Mouse (Mus musculus) heart, embryonic 14.5 days (tissue): Measurements from ENCODE around the gene Harbi1. TPM values are rescaled to one million over a fixed set of nuclear protein-coding genes. Genes with fewer than 3 reads are reported as not detected.

ENCODE experiments used
- ATAC-seq: fragments of 200-750 bp; cut with Nextera tagmentation; 2 replicates; pipeline ENCODE4 v1.8.0; 2017; ENCODE audit warnings: low read depth, moderate TSS enrichment; ENCODE audit not compliant: insufficient number of reproducible peaks, insufficient read depth, low FRiP score
- H3K27ac ChIP-seq, 2 experiments: fragments of 200-500 bp in 1 of 2; fragments of 300-500 bp in 1 of 2; sonication (generic) in 1 of 2; replicated peaks in 1 of 2; 2 replicates each; pipeline ENCODE4 v1.5.1; 2012 to 2014; ENCODE audit warnings: low read depth in 2 of 2, low read length in 2 of 2, control low read depth in 1 of 2, mild to moderate bottlenecking in 1 of 2, mixed read lengths in 1 of 2; ENCODE audit not compliant: control insufficient read depth in 1 of 2, insufficient read depth in 1 of 2
- H3K27me3 ChIP-seq: fragments of 300-500 bp; sonication (generic); 2 replicates; pipeline ENCODE4 v1.6.1; 2014; ENCODE audit warnings: mild to moderate bottlenecking, low read length, control low read depth; ENCODE audit not compliant: control insufficient read depth, insufficient read depth
- H3K36me3 ChIP-seq: fragments of 300-500 bp; sonication (generic); 2 replicates; pipeline ENCODE4 v1.6.1; 2014; ENCODE audit warnings: mild to moderate bottlenecking, control low read depth, low read length, mixed read lengths; ENCODE audit not compliant: control insufficient read depth, insufficient read depth
- H3K4me1 ChIP-seq, 2 experiments: fragments of 200-500 bp in 1 of 2; fragments of 300-500 bp in 1 of 2; sonication (generic) in 1 of 2; 2 replicates each; pipeline ENCODE4 v1.6.1; 2012 to 2014; ENCODE audit warnings: low read length in 2 of 2, control low read depth in 1 of 2, mixed read lengths in 1 of 2; ENCODE audit not compliant: control insufficient read depth in 2 of 2, insufficient read depth in 2 of 2
- H3K4me2 ChIP-seq: fragments of 300-500 bp; sonication (generic); 2 replicates; pipeline ENCODE4 v1.6.1; 2014; ENCODE audit warnings: mild to moderate bottlenecking, low read length
- H3K4me3 ChIP-seq, 2 experiments: fragments of 200-500 bp in 1 of 2; fragments of 300-500 bp in 1 of 2; sonication (generic) in 1 of 2; 2 replicates each; pipeline ENCODE4 v1.5.1; 2012 to 2014; ENCODE audit warnings: low read length in 2 of 2, mild to moderate bottlenecking in 2 of 2, control low read depth in 1 of 2, low read depth in 1 of 2, moderate library complexity in 1 of 2; ENCODE audit not compliant: control insufficient read depth in 1 of 2, insufficient read depth in 1 of 2
- H3K9ac ChIP-seq: fragments of 300-500 bp; sonication (generic); 2 replicates; pipeline ENCODE4 v1.6.1; 2014; ENCODE audit warnings: mild to moderate bottlenecking, low read length
- H3K9me3 ChIP-seq: fragments of 300-500 bp; sonication (generic); 2 replicates; pipeline ENCODE4 v1.6.1; 2016; ENCODE audit warnings: low read length, control low read depth; ENCODE audit not compliant: control insufficient read depth
- WGBS: fragments of 180-500 bp; shearing (Covaris S2); extraction: QIAGEN DNeasy Blood & Tissue Kit; methylation state at CpG from one replicate; pipeline ENCODE4 v1.1.7; 2014; 5-methylcytosine and 5-hydroxymethylcytosine counted together
- polyA plus RNA-seq: library from polyadenylated mRNA; unstranded; fragments of >200 nt; fragmentation: Nextera tagmentation; extraction: Ambion mirVana; gene quantifications from 2 replicates; pipeline ENCODE4 v1.2.1, GENCODE M21; 2014

Gene Harbi1
- polyA plus RNA-seq, 1 experiment from 2014 or later: 9.9 TPM

DNA sequence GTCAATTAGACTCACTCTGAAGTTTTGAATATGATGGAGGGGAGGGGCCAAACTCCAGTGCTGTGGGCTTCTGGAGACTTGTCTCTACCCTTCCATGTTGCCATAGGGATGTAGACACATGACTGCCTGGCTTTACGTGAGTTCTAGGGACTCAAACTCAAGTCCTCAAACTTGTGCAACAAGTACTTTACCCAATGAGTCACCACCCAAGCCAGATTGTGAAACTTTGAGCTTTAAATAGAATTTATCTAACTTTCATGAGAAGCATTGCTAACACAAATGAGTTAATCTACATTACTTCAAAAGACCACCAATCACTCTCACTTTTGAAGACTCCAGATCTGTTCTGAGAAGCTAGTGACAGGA lies 14.4 kb upstream of the Harbi1 start:
- Histone ChIP-seq H3K4me1 (peaks cover 0 to 26% of the 10 kb centered on the region in 2 experiments; a peak in 3 of 4 replicates), H3K4me3 (no peak overlapping the region), H3K36me3 (peaks cover 31% of the 10 kb centered on the region), H3K9ac (no peak overlapping the region), H3K4me2 (no peak overlapping the region), H3K27me3 (no peaks in the 10 kb centered on the region), H3K9me3 (no peaks in the 10 kb centered on the region), H3K27ac (peak overlapping the region; percentile 49 to 62; a peak in 3 of 4 replicates)
- ATAC-seq: no peak
- 19% methylated on average over 1 of the region's 1 CpGs for WGBS

GRCm38 (mm10) chr2:91699225-91699624 lies 11.4 kb upstream of the Harbi1 start:
- ATAC-seq: no peak
- Histone ChIP-seq H3K4me3 (no peak overlapping the region), H3K4me2 (no peak overlapping the region), H3K4me1 (peaks cover 0 to 26% of the 10 kb centered on the region in 2 experiments; a peak in 3 of 4 replicates), H3K27me3 (no peaks in the 10 kb centered on the region), H3K9ac (no peak overlapping the region), H3K9me3 (no peaks in the 10 kb centered on the region), H3K27ac (0 out of 4 replicates have a peak overlapping the region, but pooled peaks of 1 of the 2 experiments have one; percentile 30), H3K36me3 (peaks cover 12% of the 10 kb centered on the region; the same call in 1 of the 2 replicates)
- WGBS: 29% methylated on average over 1 of the region's 1 CpGs

DNA sequence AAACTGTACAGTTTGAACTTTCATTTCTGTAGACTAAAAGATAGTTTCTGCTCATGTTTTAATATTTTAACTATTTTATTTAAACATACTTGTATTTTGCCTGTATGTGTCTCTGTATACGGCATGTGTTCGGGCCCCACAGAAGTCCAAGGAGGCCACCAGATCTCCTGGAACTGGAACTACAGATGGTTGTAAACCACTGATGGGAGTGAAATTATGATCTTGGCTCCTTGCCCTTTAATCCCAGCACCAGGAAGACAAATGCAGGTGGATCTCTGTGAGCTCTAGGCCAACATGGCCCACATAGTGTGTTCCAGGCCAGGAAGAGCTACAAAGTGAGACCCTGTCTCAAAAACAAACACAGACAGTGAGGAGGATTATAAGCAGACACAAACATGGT lies 9.3 kb upstream of the Harbi1 start:
- no peak for ATAC-seq
- H3K4me2 ChIP-seq: no peak overlapping the region
- WGBS: 96% methylated on average over 2 of the region's 2 CpGs

DNA sequence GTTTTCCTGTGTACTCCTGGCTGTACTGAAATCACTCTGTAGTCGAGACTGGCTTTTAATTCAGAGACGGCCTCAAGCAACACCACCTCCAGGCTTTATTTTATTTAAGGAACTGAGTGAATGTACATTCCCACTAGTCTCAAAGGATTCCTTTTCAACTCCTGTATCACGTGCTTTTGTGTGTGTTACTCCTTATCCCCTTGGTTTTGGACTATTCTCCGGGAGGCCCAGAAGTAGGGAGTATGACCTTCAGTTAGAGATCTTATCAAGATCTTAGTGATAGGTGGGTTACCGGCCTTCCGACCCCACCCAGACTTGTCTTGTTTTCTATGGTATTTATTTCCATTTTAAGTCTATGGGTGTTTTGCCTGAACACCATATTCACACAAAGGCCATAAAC lies 4.9 kb upstream of the Harbi1 start:
- WGBS: 78% methylated on average over 6 of the region's 6 CpGs
- H3K36me3 ChIP-seq: no peaks in the 10 kb centered on the region
- H3K4me3 ChIP-seq: no peak overlapping the region
- H3K4me1 ChIP-seq: peaks cover 2 to 4% of the 10 kb centered on the region in 2 experiments; a peak in 3 of 4 replicates
- no peak for ATAC-seq
- H3K9me3 ChIP-seq: no peaks in the 10 kb centered on the region
- no peaks in the 10 kb centered on the region for H3K27me3 ChIP-seq
- H3K4me2 ChIP-seq: no peak overlapping the region
- H3K9ac ChIP-seq: no peak overlapping the region
- H3K27ac ChIP-seq: no peak overlapping the region

More for the DNA sequence above, 9.3 kb upstream of the Harbi1 start:
- Histone ChIP-seq H3K36me3 (no peaks in the 10 kb centered on the region), H3K9ac (no peak overlapping the region), H3K4me3 (no peak overlapping the region), H3K4me1 (peaks cover 0 to 15% of the 10 kb centered on the region in 2 experiments; a peak in 3 of 4 replicates), H3K27ac (no peak overlapping the region), H3K9me3 (no peaks in the 10 kb centered on the region), H3K27me3 (no peaks in the 10 kb centered on the region)

DNA sequence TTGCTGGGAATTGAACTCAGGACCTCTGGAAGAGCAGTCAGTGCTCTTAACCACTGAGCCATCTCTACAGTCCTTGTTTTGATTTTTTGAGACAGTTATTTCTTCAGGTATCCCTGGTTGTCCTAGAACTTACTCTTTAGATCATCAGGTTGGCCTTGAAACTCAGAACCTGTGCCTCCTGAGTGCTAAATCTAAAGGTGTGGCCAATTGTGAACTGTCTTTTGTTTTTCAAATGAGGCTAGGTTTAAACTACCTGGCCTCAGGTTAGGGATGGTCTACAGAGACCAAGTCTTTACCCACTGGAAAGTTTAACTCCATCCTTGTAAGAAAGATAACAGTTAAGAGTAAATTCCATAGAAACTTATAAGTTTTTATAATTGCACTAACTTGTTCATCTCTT lies 4.2 kb upstream of the Harbi1 start:
- H3K36me3 ChIP-seq: no peaks in the 10 kb centered on the region
- H3K4me1 ChIP-seq: peaks cover 2 to 6% of the 10 kb centered on the region in 2 experiments
- H3K9me3 ChIP-seq: no peaks in the 10 kb centered on the region
- H3K9ac ChIP-seq: no peak overlapping the region
- H3K27ac ChIP-seq: no peak overlapping the region
- no peak overlapping the region for H3K4me2 ChIP-seq
- no peaks in the 10 kb centered on the region for H3K27me3 ChIP-seq
- H3K4me3 ChIP-seq: no peak overlapping the region
- ATAC-seq: no peak

DNA sequence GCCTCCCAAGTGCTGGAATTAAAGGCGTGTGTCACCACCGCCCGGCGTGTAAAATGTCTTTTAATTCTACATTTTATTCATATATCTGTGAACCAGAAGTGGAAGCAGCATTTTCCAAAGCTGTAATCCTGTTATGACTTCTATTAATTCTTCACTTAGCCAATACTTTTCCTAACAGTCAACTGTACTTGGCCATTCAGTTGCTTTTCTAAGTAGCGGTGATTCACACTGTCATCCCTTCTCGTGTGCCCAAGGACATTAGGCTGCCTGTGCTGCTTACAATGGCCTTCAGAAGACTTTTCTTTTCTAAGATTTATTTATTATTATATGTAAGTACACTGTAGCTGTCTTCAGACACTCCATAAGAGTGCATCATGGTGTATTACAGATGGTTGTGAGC lies 2.3 kb upstream of the Harbi1 start:
- no peak for ATAC-seq
- WGBS: 85% methylated on average over 6 of the region's 6 CpGs
- H3K4me3 ChIP-seq: no peak overlapping the region
- H3K9ac ChIP-seq: no peak overlapping the region
- no peaks in the 10 kb centered on the region for H3K36me3 ChIP-seq
- H3K27ac ChIP-seq: no peak overlapping the region
- H3K4me2 ChIP-seq: no peak overlapping the region
- H3K27me3 ChIP-seq: no peaks in the 10 kb centered on the region
- H3K9me3 ChIP-seq: no peaks in the 10 kb centered on the region
- peaks cover 2 to 10% of the 10 kb centered on the region in 2 experiments for H3K4me1 ChIP-seq

GRCm38 (mm10) chr2:91711256-91711925 lies 739 bp downstream of the Harbi1 start:
- 7% methylated on average over 8 of the region's 8 CpGs for WGBS

DNA sequence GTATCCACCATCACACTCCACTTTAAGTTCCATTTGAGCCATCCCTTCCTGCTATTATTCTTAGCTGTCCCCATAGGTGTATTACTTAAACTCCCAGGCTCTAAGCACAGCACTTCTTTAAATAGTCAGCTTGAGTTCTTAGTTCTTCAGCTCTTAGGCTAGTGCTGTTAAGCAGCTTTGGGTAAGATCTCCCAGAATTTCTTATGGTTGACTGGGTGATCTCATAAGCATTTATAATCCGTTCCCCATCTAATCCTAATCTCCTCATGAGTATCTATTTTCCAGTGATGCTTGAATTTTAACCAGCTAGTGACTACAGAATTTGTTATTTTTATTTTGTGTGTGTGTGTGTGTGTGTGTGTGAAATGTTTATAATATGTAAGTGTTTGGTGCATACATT lies 4.3 kb downstream of the Harbi1 start:
- no peak overlapping the region for H3K4me3 ChIP-seq
- ATAC-seq: no peak
- 86% methylated on average over 1 of the region's 1 CpGs for WGBS
- no peak overlapping the region for H3K27ac ChIP-seq
- H3K36me3 ChIP-seq: peaks cover 17% of the 10 kb centered on the region; the same call in 1 of the 2 replicates
- no peaks in the 10 kb centered on the region for H3K27me3 ChIP-seq
- peaks cover 0 to 5% of the 10 kb centered on the region in 2 experiments; a peak in 2 of 4 replicates for H3K4me1 ChIP-seq
- no peak overlapping the region for H3K9ac ChIP-seq
- H3K4me2 ChIP-seq: no peak overlapping the region
- no peaks in the 10 kb centered on the region for H3K9me3 ChIP-seq

More at GRCm38 (mm10) chr2:91711256-91711925, 739 bp downstream of the Harbi1 start:
- ATAC-seq: no peak
- peak overlapping the region; percentile 74 to 84 for H3K27ac ChIP-seq
- no peaks in the 10 kb centered on the region for H3K27me3 ChIP-seq
- H3K4me1 ChIP-seq: peaks cover 2 to 10% of the 10 kb centered on the region in 2 experiments
- peak overlapping the region; percentile 90 for H3K9ac ChIP-seq
- H3K36me3 ChIP-seq: 0 out of 2 replicates have a peak, but pooled peaks cover 3% of the 10 kb centered on the region
- H3K4me2 ChIP-seq: peak overlapping the region; percentile 83
- peak overlapping the region; percentile 78 to 93 for H3K4me3 ChIP-seq
- H3K9me3 ChIP-seq: no peaks in the 10 kb centered on the region
